Mouse (Mus musculus) macrophage (primary cell): ENCODE data around the gene Fli1. TPM values are rescaled to one million over a fixed set of nuclear protein-coding genes. Genes with fewer than 3 reads are reported as not detected.

Experiments used
- H3K27ac ChIP-seq: fragments of 350-480 bp; formaldehyde crosslinking; 2 replicates; pipeline ENCODE4 v1.9.0; 2021
- H3K36me3 ChIP-seq: fragments of 350-480 bp; formaldehyde crosslinking; 2 replicates; pipeline ENCODE4 v1.9.0; 2021; ENCODE audit errors: inconsistent target
- H3K4me3 ChIP-seq: fragments of 350-480 bp; formaldehyde crosslinking; 2 replicates; pipeline ENCODE4 v1.9.0; 2021; ENCODE audit errors: inconsistent target
- H3K79me2 ChIP-seq: fragments of 350-480 bp; formaldehyde crosslinking; 2 replicates; pipeline ENCODE4 v1.9.0; 2021; ENCODE audit errors: inconsistent target
- WGBS: methylation state at CpG from one replicate; pipeline ENCODE4 v1.1.7; 2026; ENCODE audit warnings: inconsistent platforms; ENCODE audit not compliant: missing documents; 5-methylcytosine and 5-hydroxymethylcytosine counted together
- polyA plus RNA-seq: library from polyadenylated mRNA; stranded (reverse); fragments of 250-400 nt; gene quantifications from 3 replicates; pipeline ENCODE4 v1.2.4, GENCODE M21; 2018; ENCODE audit warnings: inconsistent platforms

Gene Fli1
- polyA plus RNA-seq, 1 experiment from 2014 or later: 90.9 TPM

GRCm38 (mm10) chr9:32506866-32507861 lies 35.5 kb downstream of the Fli1 start:
- 34% methylated on average over 15 of the region's 15 CpGs for WGBS
- H3K4me3 ChIP-seq: no peak overlapping the region
- H3K79me2 ChIP-seq: peaks cover 90% of the 10 kb centered on the region
- peak overlapping the region; percentile 99 for H3K27ac ChIP-seq
- H3K36me3 ChIP-seq: no peaks in the 10 kb centered on the region

- no peak overlapping the region for H3K4me3 ChIP-seq
- peak overlapping the region; percentile 99 for H3K27ac ChIP-seq
- peaks cover 84% of the 10 kb centered on the region for H3K79me2 ChIP-seq
- WGBS: 33% methylated on average over 8 of the region's 8 CpGs
- no peaks in the 10 kb centered on the region for H3K36me3 ChIP-seq
Measured at GRCm38 (mm10) chr9:32506161-32506560, 36.5 kb downstream of the Fli1 start.

GRCm38 (mm10) chr9:32505460-32506075 lies 37.1 kb downstream of the Fli1 start:
- 80% methylated on average over 7 of the region's 7 CpGs for WGBS
- Histone ChIP-seq H3K27ac (peak overlapping the region; percentile 99), H3K4me3 (no peak overlapping the region), H3K36me3 (no peaks in the 10 kb centered on the region), H3K79me2 (peaks cover 78% of the 10 kb centered on the region)

DNA sequence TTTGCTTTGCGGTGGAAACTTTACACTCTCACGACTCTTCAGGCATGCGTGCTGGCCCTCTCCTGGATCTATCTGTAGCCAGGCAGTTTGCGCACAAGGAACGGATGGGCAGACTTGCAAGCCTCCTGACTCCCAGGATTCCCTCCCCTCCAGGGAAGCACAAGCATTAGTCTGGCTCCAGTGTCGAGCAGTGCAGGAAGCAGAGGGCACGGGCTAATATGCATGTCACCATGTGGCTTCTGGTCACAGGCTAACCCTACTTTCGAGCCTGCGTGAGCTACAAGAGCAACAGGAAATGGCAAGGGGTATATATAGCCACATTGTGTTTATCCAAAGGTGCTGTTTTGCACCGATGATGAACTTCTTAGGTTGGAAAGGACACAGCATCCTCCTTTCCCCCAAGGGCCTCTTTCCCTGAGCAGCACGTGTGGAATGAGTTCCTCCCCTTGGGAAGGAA lies 38.6 kb downstream of the Fli1 start:
- H3K79me2 ChIP-seq: peaks cover 82% of the 10 kb centered on the region
- H3K36me3 ChIP-seq: no peaks in the 10 kb centered on the region
- H3K27ac ChIP-seq: peak overlapping the region; percentile 98
- no peak overlapping the region for H3K4me3 ChIP-seq
- 43% methylated on average over 11 of the region's 11 CpGs for WGBS

GRCm38 (mm10) chr9:32503423-32503822 lies 39.2 kb downstream of the Fli1 start:
- no peaks in the 10 kb centered on the region for H3K36me3 ChIP-seq
- H3K79me2 ChIP-seq: peaks cover 88% of the 10 kb centered on the region
- no peak overlapping the region for H3K4me3 ChIP-seq
- H3K27ac ChIP-seq: peak overlapping the region; percentile 98
- WGBS: 37% methylated on average over 4 of the region's 4 CpGs

GRCm38 (mm10) chr9:32502256-32503010 lies 40.2 kb downstream of the Fli1 start:
- Histone ChIP-seq H3K36me3 (no peaks in the 10 kb centered on the region), H3K79me2 (peaks cover 88% of the 10 kb centered on the region), H3K4me3 (no peak overlapping the region), H3K27ac (peak overlapping the region; percentile 98)
- 30% methylated on average over 8 of the region's 11 CpGs for WGBS

DNA sequence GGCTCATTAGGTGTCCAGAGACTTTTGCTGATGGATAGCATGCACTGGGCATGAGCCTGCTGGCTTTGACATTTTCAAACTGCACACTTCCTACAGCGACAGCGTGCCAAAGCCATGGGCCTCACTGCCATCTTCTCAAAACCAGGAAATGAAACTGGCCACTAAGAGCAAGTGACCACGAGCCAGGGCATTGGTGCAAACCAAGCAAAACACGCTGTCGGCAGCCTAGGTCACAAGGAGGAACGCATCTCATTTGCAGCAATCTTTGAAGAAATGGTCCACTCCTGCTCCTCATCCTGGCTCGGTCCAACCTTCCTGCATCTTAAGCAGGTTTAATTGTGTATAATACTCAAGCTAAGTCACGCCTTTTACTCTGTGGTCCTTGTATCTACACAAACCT lies 41.8 kb downstream of the Fli1 start:
- Histone ChIP-seq H3K79me2 (peaks cover 88% of the 10 kb centered on the region), H3K4me3 (no peak overlapping the region), H3K36me3 (no peaks in the 10 kb centered on the region; the same call in 1 of the 2 replicates), H3K27ac (peak overlapping the region; percentile 98)
- WGBS: 5% methylated on average over 7 of the region's 8 CpGs

DNA sequence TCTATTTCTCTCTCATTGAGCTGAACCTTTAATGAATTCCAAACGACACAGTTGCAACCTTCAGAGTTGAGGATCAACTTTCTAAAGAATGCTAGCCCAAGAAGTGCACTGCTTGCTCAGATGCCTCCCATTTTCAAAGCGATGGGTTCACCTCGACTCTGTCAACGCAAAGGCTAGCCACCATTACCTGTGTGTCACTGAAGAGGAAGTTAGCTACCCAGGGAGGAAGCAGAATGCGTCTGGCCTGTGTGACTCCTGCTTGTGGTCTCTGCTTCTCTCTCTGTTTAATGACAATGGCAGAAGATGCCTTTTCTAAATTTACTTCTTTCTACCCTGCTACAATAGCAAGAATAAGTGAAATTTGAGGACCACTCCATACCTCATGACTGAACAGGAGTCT lies 42.6 kb downstream of the Fli1 start:
- WGBS: 6% methylated on average over 5 of the region's 5 CpGs
- Histone ChIP-seq H3K79me2 (peaks cover 88% of the 10 kb centered on the region), H3K36me3 (no peaks in the 10 kb centered on the region; the same call in 1 of the 2 replicates), H3K27ac (peak overlapping the region; percentile 98), H3K4me3 (no peak overlapping the region)

- Histone ChIP-seq H3K4me3 (no peak overlapping the region), H3K79me2 (peaks cover 88% of the 10 kb centered on the region), H3K27ac (peak overlapping the region; percentile 98), H3K36me3 (no peaks in the 10 kb centered on the region; the same call in 1 of the 2 replicates)
- 48% methylated on average over 5 of the region's 6 CpGs for WGBS
Measured at GRCm38 (mm10) chr9:32499469-32499868, 43.2 kb downstream of the Fli1 start.

DNA sequence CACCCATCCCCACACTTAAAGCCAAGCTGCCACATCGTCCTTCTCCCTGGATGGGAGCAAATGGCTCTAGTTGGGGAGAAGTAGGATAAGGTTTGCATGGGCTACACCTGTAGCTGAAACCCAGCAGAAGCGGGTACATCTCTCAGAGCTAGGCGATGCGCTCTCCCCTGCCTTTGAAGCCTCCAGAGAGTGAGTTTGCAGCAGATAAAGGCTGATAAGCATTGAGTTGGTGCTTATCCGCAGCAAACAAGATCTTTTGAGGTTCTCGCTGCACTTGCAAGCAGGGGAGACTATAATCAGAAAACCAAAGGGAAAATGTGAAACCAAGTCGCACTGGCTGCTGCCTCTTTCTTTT lies 47.0 kb downstream of the Fli1 start:
- 85% methylated on average over 7 of the region's 7 CpGs for WGBS

DNA sequence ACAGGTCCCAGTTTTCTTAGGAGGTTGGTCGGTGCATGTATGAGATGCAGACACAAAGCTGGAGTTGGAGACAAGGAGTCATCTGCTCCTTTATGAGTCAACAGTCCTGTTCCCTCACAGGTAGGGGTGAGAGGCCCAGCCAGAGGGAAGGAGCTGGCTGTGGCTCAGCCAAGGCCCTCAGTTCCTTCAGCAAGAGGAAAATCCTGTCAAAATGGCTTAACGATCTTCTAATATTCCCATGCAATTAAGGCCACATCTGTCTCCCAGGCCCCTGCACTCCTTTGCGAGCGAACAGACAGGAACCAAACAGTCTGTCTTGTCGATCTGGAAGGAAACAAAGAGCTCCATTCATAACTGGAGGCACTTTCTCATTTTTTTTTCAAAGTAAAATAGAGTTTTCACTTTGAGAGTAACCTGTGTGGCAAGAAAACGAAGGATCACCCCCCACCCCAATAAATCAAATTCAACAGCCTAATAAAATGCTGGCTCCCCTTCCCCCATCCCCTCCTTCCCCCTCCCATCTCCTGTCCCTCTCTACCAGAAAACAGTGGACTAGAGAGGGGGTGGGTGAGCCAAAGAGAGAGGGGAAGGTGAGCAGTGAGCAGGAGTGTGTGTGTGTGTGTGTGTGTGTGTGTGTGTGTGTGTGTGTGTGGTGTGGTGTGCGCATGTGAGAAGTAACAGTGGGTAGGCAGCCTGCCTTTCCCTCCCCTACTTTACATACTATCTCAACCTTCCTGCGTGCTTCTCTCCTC lies 47.6 kb downstream of the Fli1 start:
- Histone ChIP-seq H3K4me3 (no peak overlapping the region), H3K36me3 (no peaks in the 10 kb centered on the region; the same call in 1 of the 2 replicates), H3K27ac (no peak overlapping the region), H3K79me2 (peaks cover 100% of the 10 kb centered on the region)
- WGBS: 74% methylated on average over 7 of the region's 8 CpGs

More for the DNA sequence above, 47.0 kb downstream of the Fli1 start:
- no peak overlapping the region for H3K4me3 ChIP-seq
- H3K36me3 ChIP-seq: no peaks in the 10 kb centered on the region; the same call in 1 of the 2 replicates
- H3K27ac ChIP-seq: no peak overlapping the region
- H3K79me2 ChIP-seq: peaks cover 100% of the 10 kb centered on the region

DNA sequence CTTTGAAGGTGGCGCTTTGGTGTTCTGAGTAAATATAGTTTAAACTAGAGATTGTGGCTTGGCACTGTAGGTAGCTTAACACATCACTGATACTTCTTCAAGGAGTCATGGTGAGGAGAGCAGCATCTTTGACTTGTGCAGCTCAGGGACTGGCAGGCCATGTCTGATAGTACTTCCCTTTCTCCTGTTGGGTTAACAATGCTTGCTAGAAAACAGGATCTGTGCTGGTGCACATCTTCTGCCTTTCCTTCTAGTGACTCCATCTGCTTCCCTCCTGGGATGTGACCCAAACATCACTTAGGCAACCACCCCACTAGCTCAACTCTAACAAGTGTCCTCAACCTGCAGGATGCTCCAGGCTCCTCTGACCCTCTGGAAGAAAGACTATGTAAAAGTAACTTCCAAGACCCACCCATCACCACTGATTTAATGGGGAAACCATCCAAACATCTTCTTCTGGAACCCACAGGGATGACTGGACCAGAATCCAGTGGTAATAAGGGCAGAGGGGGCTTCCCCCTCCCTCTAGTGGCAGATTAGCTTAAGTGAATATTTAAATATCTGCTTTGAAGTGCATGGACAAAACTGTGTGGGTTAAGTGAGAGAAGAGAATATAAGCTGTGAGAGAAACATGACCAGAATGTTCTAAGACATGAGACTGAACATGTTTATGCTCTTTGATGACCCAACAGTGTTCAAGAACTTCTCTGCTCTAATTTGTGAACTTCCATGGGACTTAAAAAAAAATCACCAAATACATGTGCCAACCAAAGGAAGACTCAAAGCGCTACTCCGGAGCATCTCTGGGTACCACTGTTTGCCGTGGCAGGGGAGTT lies 48.9 kb downstream of the Fli1 start:
- Histone ChIP-seq H3K27ac (no peak overlapping the region), H3K4me3 (no peak overlapping the region), H3K79me2 (peaks cover 100% of the 10 kb centered on the region), H3K36me3 (no peaks in the 10 kb centered on the region; the same call in 1 of the 2 replicates)
- 98% methylated on average over 4 of the region's 4 CpGs for WGBS

GRCm38 (mm10) chr9:32492753-32493152 lies 49.9 kb downstream of the Fli1 start:
- no peak overlapping the region for H3K27ac ChIP-seq
- H3K36me3 ChIP-seq: no peaks in the 10 kb centered on the region; the same call in 1 of the 2 replicates
- peaks cover 100% of the 10 kb centered on the region for H3K79me2 ChIP-seq
- WGBS: 90% methylated on average over 2 of the region's 2 CpGs
- no peak overlapping the region for H3K4me3 ChIP-seq
